Comparison of ENCODE assay signal across 9 mouse cellular contexts in genomic region chr15:99668881-99669280, GRCm38 (mm10). TPM values are rescaled to one million over a fixed set of nuclear protein-coding genes. Genes with fewer than 3 reads are reported as not detected.
DNase-seq lines count a peak whose midpoint lies in the region; ATAC-seq and TF ChIP-seq lines count a peak whose summit lies in the region.
"Had no signal": no experiment of that assay in that cellular context is flagged by ENCODE, and none has a peak within 500 bp of the region (broad histone marks: within the 10 kb centered on the region; RNA-seq: fewer than 3 reads in every experiment).

No protein-coding gene starts in this region.

- ATAC-seq in embryonic facial prominence, embryonic 14.5 days (ENCODE audit: low read depth): no peak

- H3K4me1 ChIP-seq in embryonic facial prominence, embryonic 14.5 days (ENCODE audit: control insufficient read depth, insufficient read depth, low read length): peaks cover 6% of the 10 kb centered on the region
- H3K4me1 ChIP-seq in lung, adult 2 months (ENCODE audit: control insufficient read depth, insufficient read depth, low read length): peaks cover 6% of the 10 kb centered on the region
- H3K4me1 ChIP-seq in olfactory bulb, adult 2 months (ENCODE audit: control insufficient read depth, insufficient read depth, low read length): peaks cover 51% of the 10 kb centered on the region

- no peak for TF ChIP-seq POLR2A in lung, adult 2 months (IDR thresholded peaks at IDR 0.05; ENCODE audit: borderline replicate concordance, extremely low read depth, low read depth, low read length)
- no peak for TF ChIP-seq POLR2A in olfactory bulb, adult 2 months (IDR thresholded peaks at IDR 0.05; ENCODE audit: insufficient read depth, low read depth, low read length)

- TF ChIP-seq CTCF in C2C12 (IDR thresholded peaks at IDR 0.05; ENCODE audit: control insufficient read depth, insufficient read depth, insufficient read length): peak; percentile 98
- TF ChIP-seq CTCF in lung, adult 2 months (IDR thresholded peaks at IDR 0.05; ENCODE audit: insufficient read depth, low read length): peak; percentile 94
- TF ChIP-seq CTCF in olfactory bulb, adult 2 months (IDR thresholded peaks at IDR 0.05; ENCODE audit: insufficient read depth, low read depth, low read length): peak; percentile 95

- peak; percentile 87 for DNase-seq in adrenal gland, postnatal 10 days
- peak; percentile 89 for DNase-seq in embryonic facial prominence, embryonic 14.5 days (ENCODE audit: low spot score)
- peak; percentile 43 to 63 for DNase-seq in heart, adult 9 months (ENCODE audit: low spot score in 2 of 2)
- DNase-seq in kidney, postnatal 25 days: peak; percentile 81
- peak; percentile 80 for DNase-seq in lung, adult 2 months
- peak; percentile 73 for DNase-seq in thymus, postnatal 0 days (ENCODE audit: low spot score)

- no peak overlapping the region; the same call in 1 of the 2 replicates for H3K4me2 ChIP-seq in embryonic facial prominence, embryonic 14.5 days (ENCODE audit: low read depth, low read length)

- no peaks in the 10 kb centered on the region for H3K9me3 ChIP-seq in embryonic facial prominence, embryonic 14.5 days (ENCODE audit: control insufficient read depth, low read length)

- WGBS in embryonic facial prominence, embryonic 14.5 days: 1% methylated on average over 12 of the region's 12 CpGs
- 4% methylated on average over 12 of the region's 12 CpGs for WGBS in lung, adult 2 months
- 4% methylated on average over 12 of the region's 12 CpGs for WGBS in olfactory bulb, adult 2 months

- no peaks in the 10 kb centered on the region for H3K79me3 ChIP-seq in C2C12 (ENCODE audit: low read depth)

- no peaks in the 10 kb centered on the region for H3K79me2 ChIP-seq in C2C12 (ENCODE audit: control insufficient read depth, insufficient read depth)

- H3K36me3 ChIP-seq in C2C12 (ENCODE audit: control insufficient read depth, insufficient read depth): no peaks in the 10 kb centered on the region
- H3K36me3 ChIP-seq in embryonic facial prominence, embryonic 14.5 days (ENCODE audit: control insufficient read depth, insufficient read depth, low read length): no peaks in the 10 kb centered on the region

- no peak overlapping the region for H3K27ac ChIP-seq in embryonic facial prominence, embryonic 14.5 days (replicated peaks; ENCODE audit: low read depth, low read length)
- no peak overlapping the region for H3K27ac ChIP-seq in olfactory bulb, adult 2 months (ENCODE audit: insufficient read depth, low read depth, low read length)

- H3K4me3 ChIP-seq in C2C12 (ENCODE audit: insufficient read depth, poor library complexity, severe bottlenecking): no peak overlapping the region
- H3K4me3 ChIP-seq in embryonic facial prominence, embryonic 14.5 days (ENCODE audit: low read depth, low read length): no peak overlapping the region
- no peak overlapping the region for H3K4me3 ChIP-seq in lung, adult 2 months (replicated peaks; ENCODE audit: extremely low read depth, low read depth, low read length)
- H3K4me3 ChIP-seq in olfactory bulb, adult 2 months (ENCODE audit: insufficient read depth, low read depth, low read length): no peak overlapping the region

- H3ac ChIP-seq in C2C12 (ENCODE audit: control insufficient read depth, insufficient read length, low read depth): no peak overlapping the region

- H3K9ac ChIP-seq in embryonic facial prominence, embryonic 14.5 days (ENCODE audit: low read depth, low read length): no peak overlapping the region

- H3K27me3 ChIP-seq in C2C12 (ENCODE audit: control insufficient read depth, insufficient read depth, insufficient read length): peaks cover 50% of the 10 kb centered on the region
- peaks cover 67% of the 10 kb centered on the region for H3K27me3 ChIP-seq in embryonic facial prominence, embryonic 14.5 days (replicated peaks; ENCODE audit: control insufficient read depth, insufficient read depth, low read length)

TF ChIP-seq in C2C12, 6 proteins besides CTCF, POLR2A, EP300 and RAD21:
- TF ChIP-seq MYOG (IDR thresholded peaks at IDR 0.05; ENCODE audit: control insufficient read depth, extremely low read depth, insufficient read length): no peak
- TF ChIP-seq FOSL1 (IDR thresholded peaks at IDR 0.05; ENCODE audit: insufficient read depth, low read length, poor library complexity, severe bottlenecking): no peak
- TF ChIP-seq MAX (IDR thresholded peaks at IDR 0.05): no peak
- TF ChIP-seq MYOD1 (IDR thresholded peaks at IDR 0.05; ENCODE audit: control insufficient read depth, insufficient read length, low read depth): no peak
- no peak for TF ChIP-seq CEBPB (IDR thresholded peaks at IDR 0.05; ENCODE audit: low read depth)
- no peak for TF ChIP-seq USF1 (IDR thresholded peaks at IDR 0.05; ENCODE audit: low read depth)

RNA-seq across cellular contexts. Expression of gene Asic1, which starts 1.3 kb away (rescaled TPM):
- 2.2 TPM for polyA plus RNA-seq in C2C12 (2012; fragmentation: generic; extraction: Trizol)
- 1 to 10 TPM in 1 of 2 experiments, under 1 TPM in 1; 0.75 to 1.5 TPM for total RNA-seq in adrenal gland, postnatal 10 days (2021)
- polyA plus RNA-seq in embryonic facial prominence, embryonic 14.5 days (2014; fragmentation: Nextera tagmentation; extraction: Ambion mirVana): 4.1 and 4.6 TPM in 2 replicates
- 0.18 and 0.19 TPM in 2 replicates for polyA plus RNA-seq in lung, adult 2 months (2012; rRNA removed)
- not detected in 2 replicates for polyA plus RNA-seq in olfactory bulb, adult 2 months (2012; ENCODE audit: insufficient read depth, insufficient read length, low replicate concordance, missing spikeins)
- 0.94 and 1.1 TPM in 2 replicates for polyA plus RNA-seq in thymus, postnatal 0 days (2015; fragmentation: Nextera tagmentation; extraction: Ambion mirVana)

RNA-seq across cellular contexts. Expression of gene Racgap1, which starts 17.4 kb away (rescaled TPM):
- polyA plus RNA-seq in C2C12 (2012; fragmentation: generic; extraction: Trizol): 175 TPM
- total RNA-seq in adrenal gland, postnatal 10 days (2021): 10 to 100 TPM; 32.1 TPM
- 75.7 and 89.8 TPM in 2 replicates for polyA plus RNA-seq in embryonic facial prominence, embryonic 14.5 days (2014; fragmentation: Nextera tagmentation; extraction: Ambion mirVana)
- polyA plus RNA-seq in lung, adult 2 months (2012; rRNA removed): 2.9 and 4.9 TPM in 2 replicates
- not detected in 2 replicates for polyA plus RNA-seq in olfactory bulb, adult 2 months (2012; ENCODE audit: insufficient read depth, insufficient read length, low replicate concordance, missing spikeins)
- polyA plus RNA-seq in thymus, postnatal 0 days (2015; fragmentation: Nextera tagmentation; extraction: Ambion mirVana): 121 and 132 TPM in 2 replicates

RNA-seq across cellular contexts. Expression of gene Smarcd1, which starts 33.0 kb away (rescaled TPM):
- polyA plus RNA-seq in C2C12 (2012; fragmentation: generic; extraction: Trizol): 28.6 TPM
- total RNA-seq in adrenal gland, postnatal 10 days (2021): 10 to 100 TPM; 47.1 to 49.6 TPM
- polyA plus RNA-seq in embryonic facial prominence, embryonic 14.5 days (2014; fragmentation: Nextera tagmentation; extraction: Ambion mirVana): 27.9 and 35.6 TPM in 2 replicates
- 30.1 and 38.0 TPM in 2 replicates for polyA plus RNA-seq in lung, adult 2 months (2012; rRNA removed)
- polyA plus RNA-seq in olfactory bulb, adult 2 months (2012; ENCODE audit: insufficient read depth, insufficient read length, low replicate concordance, missing spikeins): 510 TPM in 1 of 2 replicates, not detected in the other
- 36.3 and 41.1 TPM in 2 replicates for polyA plus RNA-seq in thymus, postnatal 0 days (2015; fragmentation: Nextera tagmentation; extraction: Ambion mirVana)

RNA-seq across cellular contexts. Expression of gene Gm17349, which starts 36.4 kb away (rescaled TPM):
- polyA plus RNA-seq in C2C12 (2012; fragmentation: generic; extraction: Trizol): not detected
- 10 to 100 TPM; 10.9 to 24.6 TPM for total RNA-seq in adrenal gland, postnatal 10 days (2021)
- not detected in 2 replicates for polyA plus RNA-seq in embryonic facial prominence, embryonic 14.5 days (2014; fragmentation: Nextera tagmentation; extraction: Ambion mirVana)
- polyA plus RNA-seq in lung, adult 2 months (2012; rRNA removed): 1.0 TPM in 1 of 2 replicates, not detected in the other
- not detected in 2 replicates for polyA plus RNA-seq in olfactory bulb, adult 2 months (2012; ENCODE audit: insufficient read depth, insufficient read length, low replicate concordance, missing spikeins)
- polyA plus RNA-seq in thymus, postnatal 0 days (2015; fragmentation: Nextera tagmentation; extraction: Ambion mirVana): not detected in 2 replicates
- polyA plus RNA-seq: stomach, embryonic 16.5 days had no signal

RNA-seq across cellular contexts. Expression of gene Gpd1, which starts 48.4 kb away (rescaled TPM):
- 0.64 TPM for polyA plus RNA-seq in C2C12 (2012; fragmentation: generic; extraction: Trizol)
- 1,000 to 10,000 TPM; 1,543 to 1,818 TPM for total RNA-seq in adrenal gland, postnatal 10 days (2021)
- 2.0 and 7.3 TPM in 2 replicates for polyA plus RNA-seq in embryonic facial prominence, embryonic 14.5 days (2014; fragmentation: Nextera tagmentation; extraction: Ambion mirVana)
- polyA plus RNA-seq in lung, adult 2 months (2012; rRNA removed): 55.2 and 114 TPM in 2 replicates
- not detected in 2 replicates for polyA plus RNA-seq in olfactory bulb, adult 2 months (2012; ENCODE audit: insufficient read depth, insufficient read length, low replicate concordance, missing spikeins)
- 0.30 and 1.8 TPM in 2 replicates for polyA plus RNA-seq in thymus, postnatal 0 days (2015; fragmentation: Nextera tagmentation; extraction: Ambion mirVana)

Comparison
In these comparisons a context has a peak if more than half of its experiments do, and no peak if none do; other contexts are left out.
1. RNA of gene Racgap1, which starts 17.4 kb away (polyA plus RNA-seq): 175 TPM in C2C12 (single experiment), 121 to 132 TPM in thymus, postnatal 0 days and 75.7 to 89.8 TPM in embryonic facial prominence, embryonic 14.5 days; 2.9 to 4.9 TPM in lung, adult 2 months and not detected in olfactory bulb, adult 2 months; every median in the first group is over 10 times any median in the second.
2. Peak in every context shown above with its lines, with median percentiles within 50 percentile points of each other: CTCF ChIP-seq and DNase-seq.